Mouse (Mus musculus) kidney, adult 2 months (tissue): Measurements from ENCODE around the gene Tceanc. TPM values are rescaled to one million over a fixed set of nuclear protein-coding genes. Genes with fewer than 3 reads are reported as not detected.
"Not testable (repeated sequence)": the region's sequence is repeated elsewhere in the genome, so short reads cannot be mapped to it uniquely, and the experiment has no call there.

Experiments
- DNase-seq: peaks from one replicate; pipeline ENCODE4 v3.0.0; 2021
- H3K27ac ChIP-seq: fragments of 200-500 bp; 2 replicates; pipeline ENCODE4 v1.5.1; 2012; ENCODE audit warnings: low read depth, low read length, control low read depth, inconsistent platforms; ENCODE audit not compliant: insufficient read depth
- H3K27me3 ChIP-seq: fragments of 200-500 bp; replicated peaks from 2 replicates; pipeline ENCODE4 v1.6.1; 2012; ENCODE audit warnings: mild to moderate bottlenecking, moderate library complexity, low read length, inconsistent platforms; ENCODE audit not compliant: control insufficient read depth, insufficient read depth
- H3K36me3 ChIP-seq: fragments of 200-500 bp; 2 replicates; pipeline ENCODE4 v1.6.1; 2012; ENCODE audit warnings: mild to moderate bottlenecking, moderate library complexity, low read length, inconsistent platforms; ENCODE audit not compliant: control insufficient read depth, insufficient read depth
- H3K4me1 ChIP-seq: fragments of 200-500 bp; 2 replicates; pipeline ENCODE4 v1.6.1; 2011; ENCODE audit warnings: low read length; ENCODE audit not compliant: control insufficient read depth, insufficient read depth
- H3K4me3 ChIP-seq: fragments of 200-500 bp; 2 replicates; pipeline ENCODE4 v1.5.1; 2011; ENCODE audit warnings: mild to moderate bottlenecking, low read depth, low read length, control low read depth; ENCODE audit not compliant: insufficient read depth
- CTCF ChIP-seq: fragments of 200-500 bp; conservative IDR thresholded peaks from 2 replicates; pipeline ENCODE4 v1.5.1; 2011; ENCODE audit warnings: low read depth, mild to moderate bottlenecking, control low read depth, low read length, moderate library complexity, mixed read lengths; ENCODE audit not compliant: insufficient read depth, insufficient read length
- POLR2A ChIP-seq: fragments of 200-500 bp; IDR thresholded peaks from one replicate; pipeline ENCODE4 v1.6.1; 2011; ENCODE audit warnings: low read depth, low read length, control low read depth
- WGBS: fragments of 180-500 bp; shearing (Covaris S2); methylation state at CpG from one replicate; pipeline ENCODE4 v1.1.7; 2018; 5-methylcytosine and 5-hydroxymethylcytosine counted together
- polyA plus RNA-seq: library from polyadenylated mRNA; depleted of rRNA; stranded (reverse); fragments of >200 nt; gene quantifications from 2 replicates; pipeline ENCODE4 v1.2.3, GENCODE M21; 2012

The Tceanc gene
- polyA plus RNA-seq, 1 experiment, result 1.0 TPM

- WGBS, result 96% methylated on average over 4 of the region's 4 CpGs
- no peaks in the 10 kb centered on the region for H3K27me3 ChIP-seq
- DNase-seq, result no peak
- H3K4me1 ChIP-seq, result no peaks in the 10 kb centered on the region
- no peak overlapping the region for H3K4me3 ChIP-seq
- TF ChIP-seq CTCF (no peak), POLR2A (no peak)
- H3K27ac ChIP-seq, result no peak overlapping the region
- H3K36me3 ChIP-seq, result no peaks in the 10 kb centered on the region
Measured at GRCm38 (mm10) chrX:166533432-166533831, 15.1 kb upstream of the Tceanc start.

- DNase-seq, result no peak
- 24% methylated on average over 6 of the region's 6 CpGs for WGBS
- TF ChIP-seq CTCF (no peak), POLR2A (no peak)
- Histone ChIP-seq H3K36me3 (no peaks in the 10 kb centered on the region), H3K4me1 (no peaks in the 10 kb centered on the region), H3K27me3 (no peaks in the 10 kb centered on the region), H3K27ac (no peak overlapping the region), H3K4me3 (no peak overlapping the region)
Measured at GRCm38 (mm10) chrX:166531671-166532070, 13.3 kb upstream of the Tceanc start.

- no peaks in the 10 kb centered on the region for H3K4me1 ChIP-seq
- H3K27ac ChIP-seq, result no peak overlapping the region
- H3K4me3 ChIP-seq, result no peak overlapping the region
- 91% methylated on average over 3 of the region's 3 CpGs for WGBS
- TF ChIP-seq POLR2A (no peak), CTCF (no peak)
- DNase-seq, result no peak
- no peaks in the 10 kb centered on the region for H3K36me3 ChIP-seq
- H3K27me3 ChIP-seq, result no peaks in the 10 kb centered on the region
Measured at GRCm38 (mm10) chrX:166528126-166528525, 9.8 kb upstream of the Tceanc start.

- H3K27ac ChIP-seq, result peak overlapping the region; percentile 68
- H3K4me3 ChIP-seq, result no peak overlapping the region
- 39% methylated on average over 2 of the region's 2 CpGs for WGBS
- H3K36me3 ChIP-seq, result no peaks in the 10 kb centered on the region
- no peaks in the 10 kb centered on the region for H3K27me3 ChIP-seq
- DNase-seq, result peak; percentile 1
- no peaks in the 10 kb centered on the region for H3K4me1 ChIP-seq
- TF ChIP-seq CTCF, result no peak
- TF ChIP-seq POLR2A, result no peak
Measured at GRCm38 (mm10) chrX:166525637-166526315, 7.4 kb upstream of the Tceanc start.

GRCm38 (mm10) chrX:166520782-166521181 is 2.4 kb upstream of the Tceanc start:
- 80% methylated on average over 5 of the region's 5 CpGs for WGBS
- DNase-seq, result no peak
- TF ChIP-seq POLR2A, result no peak
- no peak for TF ChIP-seq CTCF
- Histone ChIP-seq H3K27me3 (no peaks in the 10 kb centered on the region), H3K4me3 (no peak overlapping the region), H3K4me1 (no peaks in the 10 kb centered on the region), H3K27ac (no peak overlapping the region), H3K36me3 (no peaks in the 10 kb centered on the region)

GRCm38 (mm10) chrX:166516631-166517030 is 1.7 kb downstream of the Tceanc start:
- H3K27me3 ChIP-seq, result no peaks in the 10 kb centered on the region
- WGBS, result 100% methylated on average over 1 of the region's 1 CpGs
- H3K27ac ChIP-seq, result no peak overlapping the region
- H3K4me3 ChIP-seq, result no peak overlapping the region
- H3K36me3 ChIP-seq, result no peaks in the 10 kb centered on the region
- no peak for TF ChIP-seq CTCF
- no peak for TF ChIP-seq POLR2A
- H3K4me1 ChIP-seq, result no peaks in the 10 kb centered on the region
- no peak for DNase-seq

GRCm38 (mm10) chrX:166515923-166516322 is 2.4 kb downstream of the Tceanc start:
- Histone ChIP-seq H3K27ac (no peak overlapping the region), H3K36me3 (no peaks in the 10 kb centered on the region), H3K4me3 (no peak overlapping the region), H3K4me1 (no peaks in the 10 kb centered on the region), H3K27me3 (no peaks in the 10 kb centered on the region)
- TF ChIP-seq POLR2A, result no peak
- TF ChIP-seq CTCF, result no peak
- no peak for DNase-seq
- 89% methylated on average over 3 of the region's 3 CpGs for WGBS

GRCm38 (mm10) chrX:166514035-166514434 is 4.3 kb downstream of the Tceanc start:
- WGBS, result 10% methylated on average over 12 of the region's 12 CpGs
- not testable (repeated sequence) for H3K27ac ChIP-seq, H3K36me3 ChIP-seq, H3K4me3 ChIP-seq, H3K4me1 ChIP-seq, H3K27me3 ChIP-seq
- DNase-seq, result peak; percentile 60
